Mouse (Mus musculus) retina, postnatal 7 days (tissue): ENCODE results near the gene Kxd1.
"Not testable (repeated sequence)": the region's sequence is repeated elsewhere in the genome, so short reads cannot be mapped to it uniquely, and the experiment has no call there.

Experiments used
- DNase-seq: peaks from one replicate; pipeline ENCODE4 v3.0.0-alpha.2; 2012; ENCODE audit warnings: low read depth, low spot score

The Kxd1 gene

GRCm38 (mm10) chr8:70513441-70513840 lies 14.3 kb downstream of the Kxd1 start:
- no peak for DNase-seq

GRCm38 (mm10) chr8:70512253-70512903 lies 15.4 kb downstream of the Kxd1 start:
- DNase-seq, result no peak

GRCm38 (mm10) chr8:70511770-70512169 lies 16.0 kb downstream of the Kxd1 start:
- no peak for DNase-seq

GRCm38 (mm10) chr8:70511174-70511573 lies 16.6 kb downstream of the Kxd1 start:
- DNase-seq, result not testable (repeated sequence)

GRCm38 (mm10) chr8:70510228-70510915 lies 17.4 kb downstream of the Kxd1 start, which contains the start of gene Uba52:
Gene Uba52 (minus strand): TSS chr8:70510801.
- peak; percentile 97 for DNase-seq

- DNase-seq, result no peak
Measured at GRCm38 (mm10) chr8:70509281-70509952, 18.3 kb downstream of the Kxd1 start.

- DNase-seq, result no peak
Measured at GRCm38 (mm10) chr8:70507027-70507393, 20.7 kb downstream of the Kxd1 start.

GRCm38 (mm10) chr8:70506328-70507026 lies 21.3 kb downstream of the Kxd1 start, which contains the start of gene Rex1bd:
Gene Rex1bd (minus strand): TSS chr8:70506752.
- peak; percentile 87 for DNase-seq

- DNase-seq, result no peak
Measured at GRCm38 (mm10) chr8:70505698-70506327, 21.9 kb downstream of the Kxd1 start.

- peak; percentile 75 for DNase-seq
Measured at GRCm38 (mm10) chr8:70504851-70505250, 22.9 kb downstream of the Kxd1 start.

GRCm38 (mm10) chr8:70504291-70504716 lies 23.5 kb downstream of the Kxd1 start:
- no peak for DNase-seq

- DNase-seq, result peak; percentile 57
Measured at GRCm38 (mm10) chr8:70503062-70503750, 24.6 kb downstream of the Kxd1 start.

- no peak for DNase-seq
Measured at GRCm38 (mm10) chr8:70502540-70502939, 25.2 kb downstream of the Kxd1 start.

- DNase-seq, result no peak
Measured at GRCm38 (mm10) chr8:70501820-70502529, 25.8 kb downstream of the Kxd1 start.

GRCm38 (mm10) chr8:70500386-70501301 lies 27.1 kb downstream of the Kxd1 start:
- DNase-seq, result no peak

- DNase-seq, result no peak
Measured at GRCm38 (mm10) chr8:70495771-70496062, 32.0 kb downstream of the Kxd1 start.

GRCm38 (mm10) chr8:70495001-70495770 lies 32.6 kb downstream of the Kxd1 start:
- DNase-seq, result no peak

GRCm38 (mm10) chr8:70494416-70494945 lies 33.3 kb downstream of the Kxd1 start:
- no peak for DNase-seq
